Mouse (Mus musculus) ES-Bruce4 (cell line): ENCODE measurements around the gene Dnaja3.

Experiments used
- CTCF ChIP-seq: IDR thresholded peaks from one replicate; pipeline ENCODE4 v1.8.1; 2011; ENCODE audit warnings: low read depth, low read length
- EP300 ChIP-seq: IDR thresholded peaks from 2 replicates; pipeline ENCODE4 v1.6.1; 2011; ENCODE audit warnings: low read depth, low read length; ENCODE audit not compliant: insufficient read depth
- POLR2A ChIP-seq: IDR thresholded peaks from one replicate; pipeline ENCODE4 v1.8.1; 2011; ENCODE audit warnings: low read length; ENCODE audit not compliant: insufficient read depth

DNA sequence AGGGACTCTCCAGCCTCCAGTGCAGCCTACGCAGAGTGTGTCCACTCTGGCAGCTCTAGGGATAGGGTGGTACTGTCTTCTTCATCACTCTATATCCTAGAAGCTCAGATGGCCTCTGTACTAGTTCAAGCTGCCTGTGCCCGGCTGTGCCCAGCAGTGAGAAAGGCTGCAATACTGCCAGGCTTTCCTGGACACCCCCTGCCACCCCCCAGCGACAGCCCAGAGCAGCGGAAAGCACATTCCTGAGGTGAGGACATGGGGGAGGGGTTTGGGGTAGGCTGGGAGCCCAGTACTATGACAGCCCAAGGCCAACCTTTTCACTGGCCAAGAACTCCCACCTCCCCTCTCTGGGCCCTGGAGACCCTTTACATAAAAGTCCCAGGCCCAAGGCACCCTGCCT, 4.0 kb upstream of the Dnaja3 start:
- no peak for TF ChIP-seq CTCF
- TF ChIP-seq POLR2A = no peak
- TF ChIP-seq EP300 = no peak
